Mouse (Mus musculus): ENCODE data around the gene Aspa.

Aspa gene

DNA sequence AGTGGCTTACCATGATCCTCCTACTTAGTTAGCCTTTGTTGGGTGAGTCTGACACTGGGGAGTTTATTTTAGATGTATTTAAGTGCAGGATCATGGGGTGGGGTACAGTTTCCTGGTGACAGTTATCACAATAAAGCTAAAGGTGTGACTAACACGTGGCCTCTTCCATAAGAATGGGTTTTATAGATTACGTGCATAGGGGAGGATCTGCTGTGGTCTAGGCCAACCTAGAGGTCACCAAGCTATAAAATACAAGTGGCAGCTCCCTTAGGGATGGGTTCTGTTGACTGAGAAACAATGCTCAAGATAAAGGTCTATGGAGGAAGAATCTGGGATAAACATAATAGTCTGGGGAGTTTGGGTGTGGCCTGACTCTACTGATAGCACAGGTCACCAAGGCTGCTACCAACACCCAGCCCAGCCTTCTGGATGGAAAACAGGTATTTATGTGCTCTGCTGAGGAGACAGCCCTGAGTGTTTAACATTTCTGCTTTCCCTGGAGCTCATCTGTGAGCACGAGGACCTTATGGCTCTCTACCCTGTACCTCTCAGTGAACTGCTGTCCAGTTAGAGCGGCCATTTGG is 71.9 kb downstream of the Aspa start:
- no peak for DNase-seq (ENCODE audit: low read depth)

Data from fibroblast of lung, adult 2 months (primary cell).